Mouse (Mus musculus): ENCODE measurements around the gene Cdc42se1. TPM values are rescaled to one million over a fixed set of nuclear protein-coding genes. Genes with fewer than 3 reads are reported as not detected.

Gene Cdc42se1
- 104 and 109 TPM in 2 replicates for polyA plus RNA-seq (2014; fragmentation: Nextera tagmentation; extraction: Ambion mirVana)

DNA sequence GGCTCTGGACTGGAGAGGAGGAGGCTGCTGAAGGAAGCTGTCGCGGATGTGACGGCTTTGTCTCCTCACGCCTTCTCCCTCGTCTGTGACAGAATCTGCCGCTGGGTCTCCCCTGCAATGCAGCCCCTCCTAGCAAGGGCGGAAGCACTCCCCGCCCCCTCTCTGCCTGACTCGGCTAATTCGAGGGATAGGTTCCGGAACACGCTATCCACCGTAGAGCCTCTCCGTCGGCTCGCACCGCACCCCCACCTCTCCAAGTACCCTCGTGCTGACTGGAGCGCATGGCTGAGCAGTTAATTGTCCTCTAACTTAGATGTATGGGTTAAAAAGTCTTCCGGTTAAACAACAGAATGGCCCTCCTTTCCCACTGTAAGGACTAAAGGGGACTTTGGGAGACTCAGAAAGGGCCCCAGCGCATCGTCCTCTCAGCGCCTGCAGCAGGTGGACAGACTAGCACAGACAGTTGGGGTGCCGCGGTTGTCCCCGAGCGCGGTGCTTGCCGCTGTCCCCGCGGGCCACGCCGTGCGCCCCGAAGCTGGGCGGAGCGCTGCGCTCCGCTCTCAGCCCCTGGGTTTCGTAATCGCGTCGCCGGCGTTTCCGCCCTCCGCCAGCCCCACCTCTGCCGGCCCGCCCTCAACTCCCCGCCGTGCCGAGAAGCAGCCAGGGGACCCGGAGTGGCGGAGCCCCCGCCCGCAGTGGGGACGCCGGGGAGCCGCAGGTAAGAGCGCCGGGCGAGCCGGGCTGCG is at the start of gene Cdc42se1:
Cdc42se1 (plus strand) TSS at position 585 of the 746 bp plus-strand sequence.
- under 1% methylated on average over 56 of the region's 64 CpGs for WGBS
- H3K27me3 ChIP-seq (ENCODE audit: control insufficient read depth, insufficient read depth, low read length): no peaks in the 10 kb centered on the region
- H3K4me2 ChIP-seq (ENCODE audit: low read depth): peak within 1 kb of the TSS; percentile 81
- peak within 1 kb of the TSS; percentile 76 for H3K9ac ChIP-seq (ENCODE audit: low read length)
- H3K4me3 ChIP-seq (ENCODE audit: low read depth, low read length): peak within 1 kb of the TSS; percentile 68
- DNase-seq (ENCODE audit: low spot score) (peak; percentile 90), ATAC-seq (ENCODE audit: insufficient read depth, low FRiP score, low TSS enrichment) (peak; percentile 86)
- no peaks in the 10 kb centered on the region for H3K9me3 ChIP-seq (ENCODE audit: control insufficient read depth, low read length)
- peaks cover 12% of the 10 kb centered on the region for H3K36me3 ChIP-seq (ENCODE audit: control insufficient read depth, insufficient read depth, low read length)
- peak within 1 kb of the TSS; percentile 94 for H3K27ac ChIP-seq (ENCODE audit: low read depth, low read length)
- H3K4me1 ChIP-seq (ENCODE audit: control insufficient read depth, insufficient read depth, low read length): peaks cover 24% of the 10 kb centered on the region

DNA sequence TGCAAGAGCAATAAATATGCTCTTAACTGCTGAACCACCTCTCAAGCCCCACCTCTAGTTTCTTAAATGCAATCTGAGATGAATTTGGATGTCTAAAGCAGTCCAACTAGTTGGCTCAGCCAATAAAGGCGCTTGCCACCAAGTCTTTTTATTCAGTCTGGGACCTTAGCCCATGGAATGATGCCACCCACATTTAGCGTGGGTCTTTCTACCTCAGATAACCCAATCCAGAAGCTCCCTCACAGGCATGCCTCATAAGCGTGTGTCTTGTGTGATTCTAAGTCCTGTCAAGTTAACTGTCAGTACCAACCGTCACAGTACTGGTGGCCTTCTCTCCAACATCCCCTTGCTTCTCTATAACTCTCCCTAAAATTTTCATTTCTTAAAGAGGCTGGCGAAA is 49.6 kb upstream of the Cdc42se1 start:
- 86% methylated on average over 5 of the region's 5 CpGs for WGBS
- Histone ChIP-seq H3K27ac (ENCODE audit: low read depth, low read length) (no peak overlapping the region), H3K4me1 (ENCODE audit: control insufficient read depth, insufficient read depth, low read length) (no peaks in the 10 kb centered on the region), H3K27me3 (ENCODE audit: control insufficient read depth, insufficient read depth, low read length) (peaks cover under 1% of the 10 kb centered on the region), H3K4me2 (ENCODE audit: low read depth) (no peak overlapping the region), H3K36me3 (ENCODE audit: control insufficient read depth, insufficient read depth, low read length) (peaks cover 2% of the 10 kb centered on the region; the same call in 1 of the 2 replicates), H3K9me3 (ENCODE audit: control insufficient read depth, low read length) (no peaks in the 10 kb centered on the region), H3K9ac (ENCODE audit: low read length) (no peak overlapping the region), H3K4me3 (ENCODE audit: low read depth, low read length) (no peak overlapping the region)
- DNase-seq (ENCODE audit: low spot score) (no peak), ATAC-seq (ENCODE audit: insufficient read depth, low FRiP score, low TSS enrichment) (no peak)

DNA sequence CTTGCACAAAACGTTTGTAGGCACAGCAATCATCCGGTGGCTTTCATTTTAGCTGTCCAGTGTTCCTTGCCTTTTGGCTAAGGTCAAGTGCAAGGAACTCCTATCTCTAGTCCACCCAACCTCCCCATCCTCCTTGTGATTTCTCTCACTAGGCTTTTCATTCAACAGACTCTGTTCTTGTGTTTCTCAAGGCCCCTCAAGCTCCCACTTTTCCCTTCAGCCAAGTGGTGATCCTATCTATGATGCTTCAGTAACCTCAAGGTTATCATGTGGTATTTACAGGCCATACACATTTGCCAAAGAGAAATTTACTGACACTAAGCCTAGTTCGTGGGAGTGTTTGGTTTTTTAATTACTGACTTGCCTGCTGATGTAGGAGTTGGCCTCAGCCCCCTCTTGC is 48.6 kb upstream of the Cdc42se1 start:
- Histone ChIP-seq H3K4me3 (ENCODE audit: low read depth, low read length) (no peak overlapping the region), H3K9ac (ENCODE audit: low read length) (no peak overlapping the region), H3K36me3 (ENCODE audit: control insufficient read depth, insufficient read depth, low read length) (peaks cover 2% of the 10 kb centered on the region; the same call in 1 of the 2 replicates), H3K4me1 (ENCODE audit: control insufficient read depth, insufficient read depth, low read length) (no peaks in the 10 kb centered on the region), H3K4me2 (ENCODE audit: low read depth) (no peak overlapping the region), H3K27ac (ENCODE audit: low read depth, low read length) (no peak overlapping the region), H3K9me3 (ENCODE audit: control insufficient read depth, low read length) (no peaks in the 10 kb centered on the region), H3K27me3 (ENCODE audit: control insufficient read depth, insufficient read depth, low read length) (no peaks in the 10 kb centered on the region)
- DNase-seq (ENCODE audit: low spot score) (no peak), ATAC-seq (ENCODE audit: insufficient read depth, low FRiP score, low TSS enrichment) (no peak)
- 71% methylated on average over 3 of the region's 3 CpGs for WGBS

DNA sequence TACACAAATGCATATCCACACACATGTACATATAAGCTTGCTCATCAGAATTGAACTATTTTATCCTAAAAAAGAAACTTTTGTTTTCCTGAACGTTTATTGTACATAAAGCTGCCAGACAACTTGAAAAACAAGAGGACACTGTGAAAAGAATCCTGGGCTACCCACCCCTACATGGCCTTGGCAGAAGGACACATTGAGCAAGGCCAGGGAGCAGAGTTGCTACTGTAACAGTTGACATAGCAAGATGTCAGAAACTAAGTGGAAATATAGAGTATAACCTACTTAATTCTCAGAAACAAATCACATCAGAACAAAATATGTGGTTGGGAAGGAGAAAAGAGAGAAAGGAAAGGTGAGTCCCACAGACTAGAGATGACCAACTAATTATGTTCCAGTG is 46.7 kb upstream of the Cdc42se1 start:
- DNase-seq (ENCODE audit: low spot score) (no peak), ATAC-seq (ENCODE audit: insufficient read depth, low FRiP score, low TSS enrichment) (no peak)
- Histone ChIP-seq H3K9ac (ENCODE audit: low read length) (no peak overlapping the region), H3K9me3 (ENCODE audit: control insufficient read depth, low read length) (no peaks in the 10 kb centered on the region), H3K4me1 (ENCODE audit: control insufficient read depth, insufficient read depth, low read length) (no peaks in the 10 kb centered on the region), H3K36me3 (ENCODE audit: control insufficient read depth, insufficient read depth, low read length) (peaks cover 5% of the 10 kb centered on the region), H3K27ac (ENCODE audit: low read depth, low read length) (no peak overlapping the region), H3K27me3 (ENCODE audit: control insufficient read depth, insufficient read depth, low read length) (no peaks in the 10 kb centered on the region), H3K4me3 (ENCODE audit: low read depth, low read length) (no peak overlapping the region), H3K4me2 (ENCODE audit: low read depth) (no peak overlapping the region)
- WGBS: 63% methylated on average over 1 of the region's 1 CpGs

DNA sequence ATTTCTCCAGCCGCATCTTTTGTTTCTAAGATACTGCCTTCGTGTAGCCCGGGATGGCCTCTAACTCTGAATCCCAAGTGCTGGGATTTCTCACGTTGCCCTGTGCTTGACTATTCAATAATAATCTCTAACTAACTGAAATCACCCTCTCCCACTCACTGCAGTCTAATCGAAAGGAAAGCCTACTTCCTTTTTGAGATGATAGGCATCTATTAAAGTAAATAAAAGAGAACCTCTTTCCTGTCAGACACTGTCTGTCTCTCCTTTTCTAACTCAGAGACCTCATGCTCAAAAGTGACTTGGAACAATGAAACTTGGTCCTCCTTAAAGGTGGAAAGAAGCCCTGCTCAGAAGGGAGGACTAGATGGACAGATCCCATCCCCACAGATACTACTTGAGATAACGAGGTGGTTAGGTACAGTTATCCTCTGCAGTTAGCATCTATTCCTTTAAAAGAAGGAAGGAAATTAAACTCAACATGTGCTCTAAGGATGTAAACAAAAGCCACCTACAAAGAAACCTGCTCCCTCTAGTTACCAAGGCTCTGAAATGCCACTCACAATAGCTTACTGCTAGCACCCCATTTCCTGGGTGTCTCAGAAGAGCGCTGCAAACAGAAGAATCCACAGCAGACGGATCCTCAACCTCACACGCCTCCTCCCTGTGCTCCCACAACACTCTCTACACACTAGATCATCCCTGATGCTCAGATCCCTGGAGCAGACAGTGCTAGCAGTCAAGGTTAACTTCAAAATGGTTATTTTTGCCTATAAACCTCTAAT is 43.5 kb upstream of the Cdc42se1 start:
- H3K4me3 ChIP-seq (ENCODE audit: low read depth, low read length): no peak overlapping the region
- 92% methylated on average over 9 of the region's 9 CpGs for WGBS
- no peaks in the 10 kb centered on the region for H3K9me3 ChIP-seq (ENCODE audit: control insufficient read depth, low read length)
- peaks cover 7% of the 10 kb centered on the region for H3K36me3 ChIP-seq (ENCODE audit: control insufficient read depth, insufficient read depth, low read length)
- ATAC-seq (ENCODE audit: insufficient read depth, low FRiP score, low TSS enrichment): no peak
- H3K9ac ChIP-seq (ENCODE audit: low read length): no peak overlapping the region
- no peaks in the 10 kb centered on the region for H3K4me1 ChIP-seq (ENCODE audit: control insufficient read depth, insufficient read depth, low read length)
- H3K4me2 ChIP-seq (ENCODE audit: low read depth): no peak overlapping the region
- DNase-seq (ENCODE audit: low spot score): no peak
- H3K27ac ChIP-seq (ENCODE audit: low read depth, low read length): no peak overlapping the region
- H3K27me3 ChIP-seq (ENCODE audit: control insufficient read depth, insufficient read depth, low read length): no peaks in the 10 kb centered on the region

DNA sequence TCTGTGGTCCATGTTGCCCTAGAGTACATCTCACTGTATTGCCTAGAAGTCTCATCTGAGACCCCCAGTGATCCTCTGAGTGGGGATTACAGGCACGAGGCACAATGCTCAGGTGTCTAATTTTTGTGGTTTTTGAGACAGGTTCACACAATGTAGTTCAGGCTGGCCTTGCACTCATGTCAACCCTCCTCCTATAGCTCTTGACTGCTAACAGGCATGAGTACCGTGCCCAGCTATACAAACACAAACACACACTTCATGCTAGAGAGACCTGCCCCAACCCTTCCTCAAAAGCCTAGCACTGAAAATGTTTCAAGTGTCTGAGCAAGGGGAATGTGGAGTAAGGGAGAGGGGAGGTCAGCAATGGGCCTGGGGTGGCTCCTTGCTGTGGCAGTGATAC is 42.4 kb upstream of the Cdc42se1 start:
- 98% methylated on average over 2 of the region's 2 CpGs for WGBS
- Histone ChIP-seq H3K27ac (ENCODE audit: low read depth, low read length) (no peak overlapping the region), H3K4me1 (ENCODE audit: control insufficient read depth, insufficient read depth, low read length) (no peaks in the 10 kb centered on the region), H3K9ac (ENCODE audit: low read length) (no peak overlapping the region), H3K4me2 (ENCODE audit: low read depth) (no peak overlapping the region), H3K27me3 (ENCODE audit: control insufficient read depth, insufficient read depth, low read length) (no peaks in the 10 kb centered on the region), H3K4me3 (ENCODE audit: low read depth, low read length) (no peak overlapping the region), H3K36me3 (ENCODE audit: control insufficient read depth, insufficient read depth, low read length) (peaks cover 9% of the 10 kb centered on the region), H3K9me3 (ENCODE audit: control insufficient read depth, low read length) (no peaks in the 10 kb centered on the region)
- ATAC-seq (ENCODE audit: insufficient read depth, low FRiP score, low TSS enrichment) (no peak), DNase-seq (ENCODE audit: low spot score) (no peak)

DNA sequence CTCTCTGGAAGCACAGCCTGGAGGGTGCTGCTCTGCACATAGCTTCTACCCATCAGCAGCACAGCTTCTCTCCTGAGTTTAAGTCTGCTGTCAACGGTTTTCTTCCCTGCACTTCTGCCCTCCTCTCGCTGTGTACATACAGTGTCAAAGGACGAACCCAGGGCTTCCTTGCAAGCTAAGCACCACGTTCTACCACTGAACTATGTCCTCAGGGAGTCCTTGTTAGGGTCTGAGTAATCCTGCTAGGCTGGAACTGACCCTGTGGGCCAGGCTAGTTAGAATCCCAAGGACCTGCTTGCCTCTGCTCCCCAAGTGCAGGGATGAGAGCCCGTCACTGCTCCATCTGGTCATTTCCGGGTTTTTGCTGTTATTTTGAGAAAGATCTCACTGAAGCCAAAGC is 41.6 kb upstream of the Cdc42se1 start:
- 90% methylated on average over 6 of the region's 6 CpGs for WGBS
- peaks cover 9% of the 10 kb centered on the region for H3K36me3 ChIP-seq (ENCODE audit: control insufficient read depth, insufficient read depth, low read length)

DNA sequence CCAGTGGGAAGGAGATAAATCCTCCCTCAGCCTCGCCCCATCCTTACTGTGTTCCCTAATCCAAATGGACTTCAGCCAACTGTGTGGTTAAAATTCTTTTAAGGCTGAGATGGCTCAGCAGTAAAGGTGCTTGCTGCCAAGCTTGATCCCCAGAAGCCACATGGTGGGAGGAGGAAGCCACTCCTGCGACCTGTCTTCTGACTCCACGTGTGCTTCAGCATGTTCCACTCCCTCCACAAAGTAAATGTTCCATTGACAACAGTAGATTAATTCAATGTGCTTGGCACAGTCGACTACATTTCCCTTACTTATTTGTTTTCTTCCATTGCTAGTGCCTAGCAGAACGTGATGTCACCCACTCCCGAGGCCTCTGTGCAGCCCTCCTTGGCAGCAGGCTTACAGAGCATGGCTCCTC is 33.8 kb upstream of the Cdc42se1 start:
- no peak for DNase-seq (ENCODE audit: low spot score)
- Histone ChIP-seq H3K9me3 (ENCODE audit: control insufficient read depth, low read length) (no peaks in the 10 kb centered on the region), H3K36me3 (ENCODE audit: control insufficient read depth, insufficient read depth, low read length) (peaks cover 8% of the 10 kb centered on the region)

More for the DNA sequence above, 41.6 kb upstream of the Cdc42se1 start:
- ATAC-seq (ENCODE audit: insufficient read depth, low FRiP score, low TSS enrichment) (no peak), DNase-seq (ENCODE audit: low spot score) (no peak)
- no peaks in the 10 kb centered on the region for H3K27me3 ChIP-seq (ENCODE audit: control insufficient read depth, insufficient read depth, low read length)
- no peak overlapping the region for H3K4me3 ChIP-seq (ENCODE audit: low read depth, low read length)
- no peaks in the 10 kb centered on the region for H3K4me1 ChIP-seq (ENCODE audit: control insufficient read depth, insufficient read depth, low read length)
- H3K4me2 ChIP-seq (ENCODE audit: low read depth): no peak overlapping the region
- no peak overlapping the region for H3K9ac ChIP-seq (ENCODE audit: low read length)
- no peaks in the 10 kb centered on the region for H3K9me3 ChIP-seq (ENCODE audit: control insufficient read depth, low read length)
- H3K27ac ChIP-seq (ENCODE audit: low read depth, low read length): no peak overlapping the region

More for the DNA sequence above, 33.8 kb upstream of the Cdc42se1 start:
- H3K9ac ChIP-seq (ENCODE audit: low read length): no peak overlapping the region
- WGBS: 88% methylated on average over 6 of the region's 6 CpGs
- ATAC-seq (ENCODE audit: insufficient read depth, low FRiP score, low TSS enrichment): no peak
- no peaks in the 10 kb centered on the region for H3K27me3 ChIP-seq (ENCODE audit: control insufficient read depth, insufficient read depth, low read length)
- H3K4me1 ChIP-seq (ENCODE audit: control insufficient read depth, insufficient read depth, low read length): no peaks in the 10 kb centered on the region
- no peak overlapping the region for H3K4me2 ChIP-seq (ENCODE audit: low read depth)
- no peak overlapping the region for H3K27ac ChIP-seq (ENCODE audit: low read depth, low read length)
- H3K4me3 ChIP-seq (ENCODE audit: low read depth, low read length): no peak overlapping the region

All from neural tube, embryonic 11.5 days (tissue).